Mouse (Mus musculus) heart, postnatal 10 days (tissue): Measurements from ENCODE around the gene Prkaca. TPM values are rescaled to one million over a fixed set of nuclear protein-coding genes. Genes with fewer than 3 reads are reported as not detected.
"Not testable (repeated sequence)": the region's sequence is repeated elsewhere in the genome, so short reads cannot be mapped to it uniquely, and the experiment has no call there.

Experiments
- DNase-seq, 2 experiments: peaks; one replicate each; pipeline ENCODE4 v3.0.0; 2021
- intact Hi-C: fragments of 180-260 bp; cut with DNase I; formaldehyde crosslinking; loops from one replicate; pipeline ENCODE4 v1.15.1; 2025
- total RNA-seq, 2 experiments: library from RNA; stranded (reverse); gene quantifications; 2 replicates each; pipeline ENCODE4 v1.2.3; 2021

Prkaca gene
- total RNA-seq, 2 experiments from 2014 or later = 398 to 429 TPM

DNA sequence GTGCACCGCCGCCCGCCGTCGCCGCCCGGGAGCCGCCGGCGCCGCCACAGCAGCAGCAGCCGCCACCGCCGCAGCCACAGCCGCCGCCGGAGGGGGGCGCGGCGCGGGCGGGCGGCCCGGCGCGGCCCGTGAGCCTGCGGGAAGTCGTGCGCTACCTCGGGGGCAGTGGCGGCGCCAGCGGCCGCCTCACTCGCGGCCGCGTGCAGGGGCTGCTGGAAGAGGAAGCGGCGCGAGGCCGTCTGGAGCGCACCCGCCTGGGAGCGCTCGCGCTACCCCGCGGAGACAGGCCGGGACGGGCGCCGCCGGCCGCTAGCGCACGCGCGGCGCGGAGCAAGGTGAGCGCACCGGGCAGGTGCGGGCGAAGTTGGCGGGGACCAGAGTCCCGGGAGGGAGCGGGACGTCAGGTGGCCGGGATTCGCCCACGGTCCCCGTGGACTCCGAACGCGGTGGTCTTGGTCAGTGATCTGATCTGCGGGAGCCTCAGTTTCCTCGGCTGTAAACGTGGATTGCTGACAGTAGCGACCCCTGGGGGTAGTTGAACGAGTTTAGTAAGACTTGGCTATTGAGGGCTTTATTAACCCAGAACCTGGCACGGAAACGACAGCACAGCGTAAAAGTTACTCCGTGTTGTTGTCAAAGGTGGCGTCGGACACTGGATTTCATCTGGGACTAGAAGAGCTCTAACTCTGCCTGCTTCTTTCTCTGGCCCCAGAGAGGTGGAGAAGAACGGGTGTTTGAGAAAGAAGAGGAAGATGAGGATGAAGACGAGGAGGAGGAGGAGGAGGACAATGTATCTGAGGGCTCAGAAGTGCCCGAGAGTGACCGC is 25.7 kb downstream of the Prkaca start:
- DNase-seq = peak; percentile 57 to 68
- intact Hi-C loops = loop anchor here (5.0 kb wide), 1 partner anchor 41 kb away; the partner anchor contains the start of genes Asf1b and Gm10644

GRCm38 (mm10) chr8:83999057-83999705 is 26.4 kb downstream of the Prkaca start:
- intact Hi-C loops = loop anchor here (5.0 kb wide), 1 partner anchor 42 kb away; the partner anchor contains the start of genes Asf1b and Gm10644
- no peak for DNase-seq

DNA sequence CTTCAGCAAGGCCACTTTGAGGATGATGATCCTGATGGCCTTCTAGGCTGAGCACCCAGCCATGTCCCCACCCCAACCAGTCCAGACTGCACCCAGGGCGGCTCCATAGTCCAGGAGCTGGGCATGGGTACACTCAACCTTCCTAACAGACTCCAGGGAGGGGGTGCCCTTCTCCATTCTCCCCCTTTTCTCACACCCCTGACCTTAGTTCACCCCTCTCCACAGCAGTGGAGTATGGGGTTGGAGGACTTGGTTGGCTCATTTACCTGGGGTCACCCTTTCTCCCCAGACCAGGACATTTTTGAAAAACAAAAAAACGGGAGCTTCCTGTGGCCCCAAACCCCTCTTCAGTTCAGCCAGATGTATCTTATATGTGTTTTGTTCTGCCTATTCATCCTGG is 27.0 kb downstream of the Prkaca start:
- intact Hi-C loops = loop anchor here (5.0 kb wide), 1 partner anchor 43 kb away; the partner anchor contains the start of genes Asf1b and Gm10644
- no peak for DNase-seq

- DNase-seq = no peak
- intact Hi-C loops = no loop called here
Observed at GRCm38 (mm10) chr8:84001281-84002000, 28.6 kb downstream of the Prkaca start, which contains the start of gene 1700067K01Rik. Gene 1700067K01Rik, plus strand, starts transcription at chr8:84001502.

DNA sequence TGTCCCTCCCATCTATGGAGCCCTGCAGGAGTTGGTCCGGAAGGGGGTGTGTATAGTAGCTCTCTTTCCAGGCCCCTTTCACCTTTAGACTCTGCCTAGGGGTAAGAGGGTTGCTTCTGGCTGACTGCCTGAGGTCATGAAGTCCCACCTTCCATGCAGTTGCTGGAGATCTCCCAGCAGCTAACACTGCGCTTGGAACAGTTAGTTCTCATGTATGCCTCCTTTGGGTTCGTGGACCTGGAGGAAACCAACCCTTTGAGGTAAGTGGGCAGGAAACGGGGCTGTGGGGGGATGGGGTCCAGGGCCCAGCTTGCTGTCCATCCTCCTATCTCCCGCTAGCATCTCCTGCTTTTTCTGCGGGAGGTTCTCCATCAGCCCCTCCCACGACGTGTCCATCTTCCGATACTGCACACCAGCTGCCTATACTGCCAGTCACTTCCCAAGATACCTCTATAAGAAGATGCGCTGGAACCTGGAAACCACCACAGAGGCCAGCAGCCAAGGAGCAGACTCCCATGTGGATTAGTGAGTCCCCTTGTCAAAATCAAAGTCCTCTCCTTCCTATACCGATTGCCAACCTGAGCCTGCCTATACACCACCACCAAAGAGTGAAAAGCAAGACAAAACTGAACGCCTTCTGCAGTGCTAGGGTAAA is 30.3 kb downstream of the Prkaca start:
- intact Hi-C loops = no loop called here
- DNase-seq = no peak

DNA sequence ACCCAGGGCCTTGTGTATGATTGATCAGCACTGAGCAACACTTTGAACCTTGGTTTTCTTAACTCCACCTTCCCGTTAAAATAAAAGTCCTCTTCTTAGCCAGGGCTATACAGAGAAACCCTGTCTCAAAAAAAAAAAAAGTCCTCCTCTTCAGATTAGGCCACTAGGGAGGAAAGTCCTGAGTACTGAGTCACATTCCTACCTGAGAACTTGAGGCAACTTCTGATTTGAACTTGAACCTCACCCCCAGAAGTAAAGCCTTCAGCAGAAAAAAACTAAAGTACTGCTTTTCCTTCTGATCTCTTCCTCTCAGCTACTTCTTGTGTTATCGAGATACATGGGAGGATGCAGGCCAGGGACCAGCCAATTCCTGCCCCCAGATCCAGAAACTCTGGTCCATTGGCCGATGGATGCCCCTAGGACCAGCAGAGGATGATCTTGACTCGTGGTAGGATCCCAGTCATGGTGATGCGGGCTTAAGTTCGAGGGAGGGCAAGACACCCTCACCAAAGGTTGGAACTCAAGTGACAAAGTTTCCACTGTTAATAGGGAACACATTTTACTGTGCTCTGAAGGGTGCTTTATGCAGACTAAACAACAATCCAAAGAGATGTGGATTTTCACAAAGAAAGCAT is 30.9 kb downstream of the Prkaca start:
- no peak for DNase-seq

DNA sequence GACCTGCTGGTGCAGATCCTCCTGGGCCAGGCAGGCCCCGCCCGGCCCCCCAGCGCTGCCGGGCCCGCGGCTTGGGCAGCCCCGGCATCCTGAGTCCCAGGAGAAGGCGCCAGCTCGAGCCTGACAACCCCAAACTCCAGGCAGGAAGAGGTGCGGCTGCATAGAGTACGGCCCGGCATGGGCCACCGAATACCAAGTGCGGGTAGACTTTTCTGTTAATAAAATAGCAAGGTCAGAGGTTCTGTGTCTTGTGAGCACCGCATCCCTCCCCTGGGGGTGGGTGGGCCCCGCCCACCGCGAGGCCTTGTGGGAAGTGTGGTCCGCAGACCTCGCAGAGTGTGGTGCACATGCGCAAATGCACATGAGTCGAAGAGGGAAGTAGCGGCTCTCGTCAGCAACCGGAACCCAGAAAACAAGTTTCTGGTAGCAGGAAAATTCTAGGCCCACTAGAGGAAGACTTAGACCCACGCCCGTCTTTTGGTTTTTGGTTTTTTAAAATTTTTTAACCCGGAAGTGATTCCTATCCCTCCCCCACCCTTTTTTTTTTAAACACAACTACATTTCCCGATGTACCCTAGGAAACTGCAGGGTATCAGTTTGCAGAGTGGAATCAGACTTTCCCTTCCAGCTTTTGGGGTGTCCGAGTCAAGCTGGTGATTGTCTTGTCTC is 31.9 kb downstream of the Prkaca start:
- intact Hi-C loops = loop anchor here (5.0 kb wide), 1 partner anchor 63 kb away; the partner anchor contains the start of genes Gm10643 and Rfx1
- peak; percentile 94 to 95 for DNase-seq

More for the DNA sequence above, 30.9 kb downstream of the Prkaca start:
- intact Hi-C loops = no loop called here

DNA sequence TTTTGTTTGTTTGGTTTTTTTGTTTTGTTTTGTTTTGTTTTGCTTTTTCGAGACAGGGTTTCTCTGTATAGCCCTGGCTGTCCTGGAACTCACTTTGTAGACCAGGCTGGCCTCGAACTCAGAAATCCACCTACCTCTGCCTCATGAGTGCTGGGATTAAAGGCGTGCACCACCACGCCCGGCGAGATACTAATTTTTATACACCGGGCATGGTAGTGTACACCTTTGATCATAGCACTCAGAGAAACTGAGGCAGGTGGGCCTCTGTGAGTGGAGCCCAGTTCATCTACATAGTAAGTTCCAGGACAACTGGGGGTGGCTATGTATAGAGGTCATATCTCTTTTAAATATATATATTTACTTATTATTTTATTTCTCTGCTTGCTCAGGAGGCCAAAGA is 32.7 kb downstream of the Prkaca start:
- intact Hi-C loops = loop anchor here (5.0 kb wide), 1 partner anchor 62 kb away; the partner anchor contains the start of genes Gm10643 and Rfx1
- DNase-seq = not testable (repeated sequence)

DNA sequence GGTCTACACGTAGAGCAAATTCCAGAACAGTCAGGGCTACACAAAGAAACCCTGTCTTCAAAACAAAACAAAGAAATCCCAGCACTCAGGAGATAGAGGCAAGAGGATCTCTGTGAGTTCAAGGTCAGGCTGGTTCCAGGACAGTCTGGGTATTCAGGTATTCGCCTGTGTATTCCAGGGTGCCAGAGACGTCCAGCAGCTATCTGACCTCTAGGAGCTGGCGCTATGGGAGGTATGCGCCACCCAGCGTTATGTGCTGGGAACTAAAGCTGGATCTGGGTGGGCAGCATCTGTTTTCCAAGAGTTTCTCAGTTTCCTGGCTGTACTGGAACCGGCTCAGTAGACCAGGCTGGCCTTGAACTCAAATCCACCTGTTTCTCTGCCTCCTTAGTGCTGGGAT is 35.6 kb downstream of the Prkaca start:
- intact Hi-C loops = loop anchor here (5.0 kb wide), 1 partner anchor 59 kb away; the partner anchor contains the start of genes Gm10643 and Rfx1

GRCm38 (mm10) chr8:84009876-84010275 is 37.1 kb downstream of the Prkaca start:
- intact Hi-C loops = loop anchor here (5.0 kb wide), 2 partner anchors 57 to 347 kb away; partner anchors contain the start of genes Gm10643 and Rfx1
- peak; percentile 91 to 94 for DNase-seq

More for the DNA sequence above, 35.6 kb downstream of the Prkaca start:
- DNase-seq = no peak

DNA sequence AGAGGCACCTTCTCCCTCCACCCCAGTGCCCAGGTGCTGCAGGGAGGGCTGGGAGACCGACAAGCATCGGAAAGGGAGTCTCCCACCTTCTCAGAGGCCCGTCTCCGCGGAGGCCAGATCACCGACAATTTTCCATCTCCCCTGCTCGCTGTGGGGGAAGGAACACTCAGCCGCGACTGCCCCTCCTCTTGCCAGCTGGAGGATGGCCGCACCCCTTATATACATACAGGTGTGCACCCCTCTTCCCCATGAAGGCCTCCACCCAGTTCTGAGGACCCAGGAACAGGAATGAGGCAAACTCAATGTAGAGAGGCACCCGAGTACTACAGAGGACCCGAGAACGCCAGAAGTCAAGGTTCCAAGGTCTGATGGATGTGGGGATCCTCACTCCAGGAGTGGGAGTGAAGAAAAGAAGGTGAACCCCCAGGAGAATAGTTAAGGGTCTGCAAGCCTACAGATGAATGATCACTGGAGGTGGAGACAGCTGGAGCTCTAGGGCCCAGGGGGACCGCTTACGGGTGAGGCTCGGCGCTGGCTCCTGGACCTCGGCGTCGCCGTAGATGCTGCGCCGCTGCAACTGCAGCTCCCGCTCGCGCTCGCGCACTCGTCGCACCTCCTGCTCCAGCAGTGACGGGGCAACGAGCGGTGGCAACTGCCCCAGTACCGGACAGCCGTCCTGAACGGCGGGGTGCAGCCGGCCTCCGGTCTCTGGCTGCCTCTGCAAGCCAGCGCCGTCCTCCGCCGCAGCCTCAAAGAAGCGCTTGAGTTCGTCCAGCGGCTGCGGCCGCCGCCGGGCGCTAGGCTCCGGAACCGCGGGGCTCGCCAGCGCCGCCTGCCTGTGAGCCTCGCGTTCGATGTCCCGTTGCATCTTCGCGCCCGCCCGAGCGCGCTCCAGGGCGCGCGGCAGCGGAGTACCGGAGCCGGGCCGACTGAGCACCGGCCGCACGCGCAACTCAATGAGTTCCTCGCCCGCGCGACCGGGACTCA is 38.1 kb downstream of the Prkaca start:
- peak; percentile 83 to 86 for DNase-seq
- intact Hi-C loops = loop anchor here (5.0 kb wide), 1 partner anchor 346 kb away; no protein-coding TSS in a partner anchor

DNA sequence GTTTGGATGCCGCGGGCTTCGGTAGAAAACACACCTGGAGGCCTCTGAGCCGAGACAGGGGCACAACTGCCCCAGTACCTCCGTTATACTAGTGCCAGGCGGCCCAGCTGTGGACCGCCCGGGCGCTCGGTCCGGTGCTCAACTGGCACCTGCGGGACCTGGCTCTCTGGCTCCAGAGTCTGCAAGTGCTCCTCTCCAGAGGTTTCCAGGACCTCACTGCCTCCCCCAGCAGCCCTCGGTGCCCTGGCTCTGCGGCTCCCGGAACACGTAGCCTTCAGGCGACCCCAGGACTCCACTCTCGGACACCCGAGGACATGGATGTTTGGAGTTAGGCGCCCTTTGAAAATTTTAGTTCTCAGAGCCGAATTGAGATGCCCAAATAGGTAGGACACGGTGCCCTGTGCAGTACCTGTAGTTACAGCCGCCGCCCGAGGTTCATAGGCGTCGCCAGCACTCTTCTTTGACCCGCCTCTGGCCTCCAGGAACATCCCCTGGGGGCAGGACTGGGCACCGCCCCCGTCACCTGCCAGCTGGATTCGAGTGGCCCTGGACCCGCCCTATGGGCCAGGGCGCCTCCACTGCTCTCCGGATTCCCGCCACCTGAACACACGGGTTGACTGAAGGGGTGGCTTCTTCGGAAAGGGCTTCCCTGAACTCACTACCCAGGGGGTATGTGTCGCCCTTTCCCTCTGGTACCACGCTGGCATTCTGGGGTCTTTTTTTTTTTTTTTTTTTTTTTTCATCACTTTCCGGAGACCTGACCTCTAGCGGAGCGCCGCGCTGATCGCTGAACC is 39.1 kb downstream of the Prkaca start, which contains the start of gene 2210011C24Rik:
Gene 2210011C24Rik (minus strand): TSS at position 467 of the 794 bp plus-strand sequence.
- DNase-seq = peak in 1 of 2 experiments; percentile 38
- intact Hi-C loops = loop anchor here (5.0 kb wide), 1 partner anchor 345 kb away; no protein-coding TSS in a partner anchor

DNA sequence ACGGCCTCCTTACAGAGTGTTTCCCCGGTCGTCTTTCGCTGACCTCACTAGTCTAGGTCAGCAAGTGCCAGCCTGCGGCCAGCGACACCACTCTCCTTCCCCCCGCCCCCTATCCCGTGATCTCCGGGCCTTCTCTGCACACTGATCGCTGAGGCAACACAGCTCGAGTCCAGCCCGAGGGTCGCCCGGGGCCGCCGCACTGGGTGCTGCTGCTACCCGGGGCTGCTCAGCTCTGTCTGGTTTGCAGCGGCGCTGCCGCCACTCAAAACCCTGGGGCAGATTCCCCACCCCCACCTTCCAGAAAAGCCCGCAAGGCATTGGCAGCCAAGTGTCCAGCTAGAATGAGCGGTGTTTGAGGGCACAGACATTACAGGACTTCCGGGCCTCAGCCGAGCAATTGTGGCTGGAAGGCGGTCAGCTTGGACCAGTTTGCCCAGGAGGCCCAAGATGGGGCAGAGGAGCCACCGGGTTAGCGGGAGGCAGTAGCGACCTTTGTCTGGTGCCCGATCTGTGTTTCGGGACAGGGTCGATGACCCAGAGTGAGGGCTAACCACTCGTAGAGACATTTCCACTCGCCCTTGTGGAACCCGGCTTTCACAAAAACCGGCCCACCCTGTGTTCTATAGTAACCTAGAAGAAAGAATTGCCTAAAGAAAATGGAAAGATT is 39.8 kb downstream of the Prkaca start:
- intact Hi-C loops = loop anchor here (5.0 kb wide), 1 partner anchor 345 kb away; no protein-coding TSS in a partner anchor

DNA sequence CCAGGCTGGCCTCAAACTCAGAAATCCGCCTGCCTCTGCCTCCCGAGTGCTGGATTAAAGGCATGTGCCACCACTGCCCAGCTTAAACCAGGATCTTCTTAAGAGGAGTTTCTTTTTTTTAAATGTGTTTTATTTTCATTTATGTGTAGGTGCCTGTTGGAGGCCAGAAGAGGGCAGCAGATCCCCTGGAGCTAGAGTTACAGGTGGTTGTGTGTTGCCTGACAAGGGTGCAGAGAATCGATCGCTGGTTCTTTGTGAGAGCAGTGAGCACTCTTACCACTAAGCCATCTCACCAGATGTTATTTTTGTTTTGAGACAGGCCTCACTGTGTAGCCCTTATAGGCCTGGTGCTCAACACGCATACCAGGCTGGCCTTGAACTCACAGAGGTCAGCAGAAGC is 43.0 kb downstream of the Prkaca start:
- DNase-seq = no peak
- intact Hi-C loops = no loop called here

More for the DNA sequence above, 39.8 kb downstream of the Prkaca start:
- no peak for DNase-seq

- no peak for DNase-seq
- intact Hi-C loops = loop anchor here (5.0 kb wide), 1 partner anchor 208 kb away; no protein-coding TSS in a partner anchor
Observed at GRCm38 (mm10) chr8:84019738-84020137, 46.9 kb downstream of the Prkaca start.

DNA sequence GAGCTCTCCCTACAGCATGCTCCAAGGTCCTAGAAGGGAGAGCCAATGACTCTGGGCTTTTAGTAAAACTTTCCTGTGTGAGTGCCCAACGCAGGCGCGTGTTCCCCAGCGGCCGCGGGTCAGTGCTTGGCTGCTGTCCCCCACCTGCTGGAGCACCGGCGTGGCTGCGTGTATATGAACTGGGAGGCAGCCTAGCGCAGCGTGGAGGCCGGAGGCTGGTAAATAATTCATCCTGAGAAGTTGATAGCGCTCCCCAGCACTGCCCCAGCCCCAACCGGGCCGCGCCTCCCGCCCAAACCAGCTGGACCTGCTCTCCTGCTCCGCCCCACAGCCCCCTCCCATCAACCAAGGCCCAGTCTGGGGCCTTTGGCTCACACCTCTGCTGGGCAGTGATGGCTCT is 48.3 kb downstream of the Prkaca start, which contains the start of gene Palm3:
Gene Palm3 (plus strand): TSS at position 376 of the 400 bp plus-strand sequence.
- DNase-seq = no peak
- intact Hi-C loops = loop anchor here (5.0 kb wide), 1 partner anchor 206 kb away; no protein-coding TSS in a partner anchor
